Mouse (Mus musculus): ENCODE measurements at regions not wholly inside any gene's neighbourhood (a gene's known extent, or its start where the extent isn't known, plus 50 kb on each side); places are given as distances from the start of the nearest gene placed in this dataset.
A peak's percentile ranks its signal among the peaks of the same experiment; 100 is the strongest.

- DNase-seq: no peak
Observed at GRCm38 (mm10) chr16:85743022-85743421, 59.9 kb downstream of the Adamts1 start.

DNA sequence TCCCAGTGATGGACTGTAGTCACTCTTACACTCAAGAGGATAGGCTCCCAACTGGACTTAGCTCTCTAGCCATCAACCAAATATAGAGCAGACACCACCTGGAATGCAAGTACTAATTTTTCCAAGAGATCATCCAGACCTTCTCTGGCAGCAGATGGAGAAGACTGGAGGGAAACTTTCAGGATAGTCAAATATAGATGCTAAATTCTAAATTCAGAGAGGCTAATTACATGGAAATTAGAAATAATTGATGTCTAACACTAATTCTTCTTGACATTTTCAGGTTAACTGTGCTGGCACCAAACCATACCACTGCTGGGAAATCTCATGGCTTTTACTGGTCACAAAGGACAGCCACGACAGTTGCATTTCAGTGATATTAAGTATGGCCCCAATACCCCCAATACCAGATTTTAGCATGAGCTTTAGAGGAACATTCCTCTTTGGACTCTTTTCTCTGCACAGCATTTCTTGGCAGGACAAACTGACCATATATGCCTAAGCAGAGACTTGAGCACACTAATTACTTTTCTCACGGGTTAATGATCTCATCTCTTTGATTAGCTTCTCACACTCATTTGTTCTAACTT, 64.2 kb downstream of the Adamts1 start:
- no peak for DNase-seq

- no peak for DNase-seq
Observed at GRCm38 (mm10) chr16:85728026-85728425, 74.9 kb downstream of the Adamts1 start.

GRCm38 (mm10) chr16:85721968-85722367, 80.9 kb downstream of the Adamts1 start:
- no peak for DNase-seq

- DNase-seq: no peak
Observed at GRCm38 (mm10) chr16:85712291-85712690, 90.6 kb downstream of the Adamts1 start.

DNA sequence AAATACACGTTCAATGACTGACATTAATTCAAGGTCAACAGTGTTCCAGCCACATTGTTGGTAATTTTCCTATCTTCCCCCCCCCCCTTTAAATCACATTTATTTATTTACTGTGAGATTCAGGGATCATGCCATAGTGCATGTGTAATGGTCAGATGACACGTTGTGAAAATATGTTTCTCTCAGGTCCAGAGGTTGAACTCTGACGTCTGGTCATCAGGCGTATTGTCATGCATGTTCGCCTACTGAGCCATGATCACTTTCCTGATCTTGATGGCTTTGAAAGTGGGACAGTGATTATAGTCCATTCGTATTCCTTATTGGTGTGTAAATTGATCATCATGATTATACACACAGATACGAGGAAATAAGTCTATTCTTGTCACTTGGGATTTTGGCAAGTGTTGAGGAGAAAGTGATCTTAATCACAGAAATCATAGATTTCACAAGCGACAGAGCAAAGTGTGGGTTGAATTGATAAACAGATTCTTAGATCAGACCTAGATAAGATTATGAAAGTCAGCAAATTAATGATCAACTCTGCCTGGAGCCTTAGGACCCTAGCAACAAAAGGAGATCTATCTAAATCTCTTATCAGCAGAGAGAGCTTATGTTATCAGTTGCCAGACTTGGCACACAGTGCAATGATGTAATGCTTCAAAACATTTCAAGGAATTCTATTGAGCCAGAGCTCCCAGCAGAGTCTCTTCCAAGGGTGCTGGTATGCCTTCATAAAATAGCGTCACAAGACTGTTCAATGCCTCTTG, 98.5 kb downstream of the Adamts1 start:
- DNase-seq: no peak

DNA sequence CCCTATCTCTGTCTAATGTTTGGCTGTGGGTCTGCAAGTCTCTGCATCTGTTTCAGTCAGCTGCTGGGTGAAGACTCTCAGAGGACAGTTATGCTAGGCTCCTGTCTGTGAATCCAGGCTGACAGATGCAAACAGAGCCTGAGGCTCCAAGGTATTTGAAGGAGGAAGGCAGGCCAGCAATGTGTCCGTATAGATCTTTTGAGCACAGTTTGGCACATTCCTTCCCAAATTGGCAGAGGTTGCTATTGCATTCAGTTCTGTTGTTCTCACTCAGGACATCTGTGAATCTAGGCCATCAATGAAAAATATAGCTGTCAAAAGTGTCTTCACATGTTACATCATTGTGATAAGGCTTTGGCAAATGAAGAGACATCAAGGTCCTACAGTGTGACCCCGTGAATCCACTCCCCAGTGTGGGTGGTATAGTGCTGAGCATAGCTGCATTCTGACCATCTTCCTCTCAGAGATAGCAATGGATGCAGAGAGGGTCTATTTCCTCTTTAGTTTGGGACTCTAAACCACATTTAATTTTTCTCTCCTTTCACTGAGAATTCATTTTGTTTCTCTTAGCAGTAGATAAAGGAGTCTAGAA, 99.9 kb downstream of the Adamts1 start:
- DNase-seq: no peak

DNA sequence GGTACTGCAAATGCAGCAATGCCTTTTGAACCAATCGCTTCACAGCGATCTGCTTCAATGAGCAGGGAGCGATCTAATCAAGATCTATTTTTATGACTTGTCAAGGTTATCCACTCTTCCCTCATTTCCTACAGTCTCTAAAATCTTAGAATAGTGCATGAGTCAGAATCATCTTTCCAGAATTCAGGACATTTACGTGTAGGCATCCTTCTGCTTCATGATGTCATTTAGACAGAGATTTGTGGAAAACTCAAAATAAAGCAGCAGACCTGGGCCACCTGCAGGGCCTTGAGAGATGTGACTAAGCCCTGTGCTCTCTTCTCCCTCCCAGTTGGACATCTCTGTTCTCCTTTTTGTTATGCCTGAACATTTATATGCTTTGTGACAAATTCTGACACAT, 103.6 kb downstream of the Adamts1 start:
- DNase-seq: no peak

DNA sequence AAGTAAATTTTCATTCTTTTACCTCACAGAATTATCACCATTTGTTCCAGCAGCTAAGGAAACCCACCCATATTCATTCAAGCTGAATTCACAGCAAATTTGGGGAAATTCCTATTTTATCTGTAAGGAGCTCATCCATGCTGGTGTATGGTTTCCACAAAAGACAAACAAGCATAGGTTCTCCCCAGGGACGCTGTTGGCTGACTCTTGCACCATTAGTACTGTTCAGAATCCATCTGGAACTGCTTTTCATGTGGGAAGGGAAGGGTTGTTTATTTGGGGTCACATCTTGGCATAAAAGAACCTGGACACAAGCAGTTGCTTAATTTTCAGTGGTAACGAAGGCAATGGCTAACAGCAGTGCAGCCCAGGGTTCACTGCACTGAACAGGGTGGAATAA, 120.2 kb downstream of the Adamts1 start:
- no peak for DNase-seq

- no peak for DNase-seq
Observed at GRCm38 (mm10) chr16:85680351-85680750, 122.6 kb downstream of the Adamts1 start.

DNA sequence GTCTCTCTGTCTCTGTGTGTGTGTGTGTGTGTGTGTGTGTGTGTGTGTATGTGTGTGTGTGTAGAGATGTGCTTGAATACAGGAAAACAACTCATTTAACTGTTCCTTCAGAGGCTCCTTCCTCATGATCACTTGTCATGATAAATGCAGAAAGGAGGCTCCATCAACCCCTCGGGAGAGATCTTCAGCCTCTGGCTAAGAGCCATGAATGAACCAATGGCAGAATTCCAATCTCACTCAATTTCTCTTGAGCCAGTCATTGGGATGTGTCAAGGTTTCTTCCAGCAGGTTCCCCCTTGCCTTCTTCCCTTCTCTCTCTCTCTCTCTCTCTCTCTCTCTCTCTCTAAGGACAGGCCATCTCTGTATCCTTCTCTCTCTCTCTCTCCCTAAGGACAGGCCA, 124.1 kb downstream of the Adamts1 start:
- DNase-seq: no peak

- no peak for DNase-seq
Observed at GRCm38 (mm10) chr16:85678228-85678627, 124.7 kb downstream of the Adamts1 start.

DNA sequence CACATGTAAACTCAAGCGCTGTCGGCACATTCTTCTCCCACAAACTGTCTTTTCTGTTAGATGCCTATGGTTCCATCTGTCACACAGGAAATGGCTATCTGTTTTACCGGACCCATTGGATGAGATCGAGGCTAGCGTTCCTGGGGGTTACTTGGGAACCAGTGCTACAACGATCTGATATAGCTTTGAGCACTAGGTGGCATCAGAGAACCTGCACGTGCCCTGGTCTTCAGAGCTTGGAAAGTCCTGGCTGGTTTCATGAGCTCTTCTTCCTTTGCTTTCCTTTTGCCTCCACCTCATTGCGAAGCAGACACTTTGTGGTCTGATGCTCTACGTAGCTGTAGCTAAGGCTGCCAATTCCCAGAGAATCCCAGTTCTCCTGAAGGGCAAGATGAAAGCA, 123.8 kb upstream of the Cyyr1 start:
- DNase-seq: peak; percentile 68

DNA sequence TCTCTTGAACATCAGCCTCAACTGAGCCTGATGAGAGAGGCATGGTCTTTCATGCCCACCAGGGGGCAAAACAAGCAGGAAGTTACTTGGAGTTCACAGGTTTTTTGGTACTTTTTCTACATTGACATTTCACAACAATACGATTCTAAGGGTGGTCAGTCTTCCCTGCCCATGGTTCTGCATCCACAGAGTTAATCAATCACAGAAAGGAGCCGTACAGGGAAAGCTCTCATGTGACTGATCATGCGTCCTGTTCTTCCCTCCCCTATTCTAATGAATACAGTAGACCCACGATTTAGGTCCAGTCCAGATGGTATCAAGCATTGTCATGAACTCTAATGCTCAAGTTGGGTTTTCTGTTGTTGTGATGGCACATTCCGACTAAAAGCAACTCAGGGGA, 115.6 kb upstream of the Cyyr1 start:
- no peak for DNase-seq

DNA sequence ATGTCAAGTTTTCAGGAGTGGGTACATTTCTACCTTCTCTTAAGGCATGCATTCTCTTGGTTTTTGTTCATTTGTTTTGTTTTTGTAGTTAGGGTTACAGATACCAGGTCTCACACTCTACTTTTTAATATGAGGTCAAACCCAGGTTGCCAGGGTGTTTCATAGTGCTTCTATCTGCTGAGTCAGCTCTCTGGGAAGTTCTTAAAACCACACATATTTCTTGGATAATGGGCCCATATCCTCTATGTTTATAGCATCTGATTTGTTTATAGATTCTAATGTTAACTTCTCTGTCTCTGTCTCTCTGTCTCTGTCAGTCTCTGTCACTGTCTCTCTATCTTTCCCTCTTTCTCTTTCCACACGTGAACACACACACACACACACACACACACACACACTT, 114.6 kb upstream of the Cyyr1 start:
- DNase-seq: no peak

DNA sequence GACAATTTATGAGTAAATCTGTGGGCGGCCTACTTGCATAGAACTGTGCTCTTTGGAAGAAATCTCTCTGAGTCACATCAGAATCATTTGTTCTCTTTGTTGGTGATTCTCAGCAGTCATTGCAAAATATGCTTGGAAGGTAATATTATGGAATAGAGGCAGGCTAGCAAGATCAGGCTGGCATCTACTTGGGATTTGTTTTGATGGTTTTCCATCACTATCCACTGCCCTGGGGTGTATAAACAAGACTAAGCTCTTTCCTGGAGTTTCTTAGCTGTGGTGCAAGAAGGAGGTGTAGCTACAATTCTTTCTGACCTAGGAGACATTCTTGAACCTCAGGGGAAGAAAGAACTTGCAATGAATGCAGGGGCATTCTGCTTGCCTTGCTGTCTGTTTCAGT, 96.3 kb upstream of the Cyyr1 start:
- DNase-seq: no peak

GRCm38 (mm10) chr16:85640992-85641391, 87.8 kb upstream of the Cyyr1 start:
- DNase-seq: no peak

DNA sequence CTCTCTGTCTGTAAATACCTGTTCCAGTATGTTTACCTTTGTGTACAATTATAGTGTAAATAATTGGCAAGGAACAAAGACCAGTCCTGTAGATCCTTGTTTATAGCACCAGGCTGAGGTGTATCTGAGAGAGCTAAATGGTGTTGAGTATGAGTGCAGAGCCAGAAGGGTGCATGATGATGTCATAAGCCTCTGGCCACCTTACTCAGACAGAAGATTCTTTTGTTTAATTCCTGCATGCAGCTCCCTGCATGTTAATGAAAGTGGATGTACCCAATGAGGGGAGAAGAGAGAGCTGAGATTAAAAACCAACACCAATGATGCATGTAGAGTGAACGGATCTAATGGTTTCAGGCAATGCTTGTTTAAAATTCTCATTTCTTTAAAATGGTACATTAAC, 83.9 kb upstream of the Cyyr1 start:
- DNase-seq: no peak

GRCm38 (mm10) chr16:85629738-85630137, 76.5 kb upstream of the Cyyr1 start:
- no peak for DNase-seq

GRCm38 (mm10) chr16:85624505-85624904, 71.3 kb upstream of the Cyyr1 start:
- DNase-seq: no peak

- DNase-seq: no peak
Observed at GRCm38 (mm10) chr16:85604089-85604488, 50.9 kb upstream of the Cyyr1 start.

Data from kidney, postnatal 14 days (tissue).